Mouse (Mus musculus) bone marrow, adult 2 months (tissue): ENCODE results near the gene Hepacam2.

ENCODE experiments used
- CTCF ChIP-seq: fragments of 200-500 bp; IDR thresholded peaks from 2 replicates; pipeline ENCODE4 v1.5.1; 2011; ENCODE audit warnings: low read length, control low read depth; ENCODE audit not compliant: control insufficient read depth, insufficient read depth
- POLR2A ChIP-seq: fragments of 200-500 bp; IDR thresholded peaks from 2 replicates; pipeline ENCODE4 v1.6.1; 2011; ENCODE audit warnings: low read depth, mild to moderate bottlenecking, control low read depth, low read length, borderline replicate concordance; ENCODE audit not compliant: control insufficient read depth

DNA sequence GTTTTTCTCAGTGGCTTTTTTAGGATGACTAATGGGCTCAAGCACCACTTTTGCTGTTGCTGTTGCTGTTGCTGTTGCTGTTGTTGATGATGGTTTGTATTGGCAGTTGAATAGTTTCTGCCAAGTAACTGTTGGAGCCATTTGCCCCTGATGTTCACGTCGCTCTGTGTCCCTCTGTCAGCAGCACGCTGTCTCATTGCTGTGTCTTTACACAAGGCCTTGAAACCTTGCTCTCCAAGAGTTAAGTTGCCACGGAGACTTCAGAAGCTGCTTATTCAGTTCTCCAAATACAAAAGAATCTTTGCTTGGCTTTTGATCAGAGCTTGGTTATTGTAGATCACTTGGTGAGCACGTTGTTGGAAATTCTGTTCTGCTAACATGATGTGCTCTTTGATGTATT lies 33.3 kb upstream of the Hepacam2 start:
- no peak for TF ChIP-seq CTCF
- no peak for TF ChIP-seq POLR2A
